Mouse (Mus musculus) layer of hippocampus, postnatal 14 days (tissue): ENCODE data around the gene Nle1. TPM values are rescaled to one million over a fixed set of nuclear protein-coding genes. Genes with fewer than 3 reads are reported as not detected.

Experiments
- DNase-seq, 2 experiments: peaks; one replicate each; pipeline ENCODE4 v3.0.0; 2021 to 2022; ENCODE audit warnings: low spot score in 2 of 2, mixed read lengths in 1 of 2
- total RNA-seq, 2 experiments: library from RNA; stranded (reverse); gene quantifications; 2 replicates each; pipeline ENCODE4 v1.2.3; 2021

Gene Nle1
- total RNA-seq, 2 experiments from 2014 or later: 34.4 to 35.1 TPM

DNA sequence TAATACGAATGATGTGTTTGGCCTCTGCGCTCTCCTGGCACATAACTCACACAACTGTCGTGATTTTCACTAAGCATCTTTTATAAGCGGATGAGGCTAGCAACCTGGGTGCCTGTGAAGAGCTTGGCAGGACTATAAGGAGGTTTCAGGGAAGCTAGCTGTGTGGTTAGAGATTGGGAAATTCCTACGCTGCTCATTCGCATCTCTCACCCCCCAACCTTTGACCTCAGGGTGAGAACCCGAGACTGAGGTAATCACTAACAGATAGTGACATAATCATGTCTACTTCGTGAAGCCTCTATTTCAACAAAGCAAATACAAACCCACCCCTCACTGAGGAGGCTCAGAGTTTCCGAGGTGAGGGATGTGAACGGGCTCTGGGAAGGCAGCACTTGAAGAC is 12.6 kb upstream of the Nle1 start:
- DNase-seq: no peak

DNA sequence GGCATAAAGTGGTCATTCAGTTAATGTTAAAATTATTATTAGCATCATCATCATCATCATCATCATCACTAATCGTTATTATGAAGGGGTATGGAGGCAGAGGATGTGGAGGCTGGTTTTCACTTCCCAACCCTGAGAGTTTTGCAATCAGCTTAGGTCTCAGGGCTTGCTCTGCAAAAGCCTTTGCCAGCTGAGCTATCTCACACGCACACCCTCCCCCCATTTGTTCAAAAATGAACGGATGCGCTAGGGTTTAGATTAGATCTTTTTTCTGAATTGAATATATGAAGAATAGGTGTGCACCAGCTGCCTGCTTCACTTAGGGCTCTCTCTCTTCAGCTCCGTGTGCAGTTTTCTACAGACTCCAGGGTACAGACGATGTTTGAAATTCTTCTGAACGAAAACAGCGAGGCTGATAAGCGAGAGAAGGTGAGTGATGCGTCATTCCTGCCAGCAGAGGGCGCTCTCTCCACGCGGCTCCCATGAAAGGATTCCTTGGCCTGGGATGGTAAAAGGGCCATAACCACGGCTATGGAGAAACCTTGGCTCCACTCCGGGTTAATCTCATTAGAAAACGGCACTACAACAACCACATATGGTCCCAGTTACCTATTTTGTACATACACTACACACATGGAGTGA is 6.6 kb upstream of the Nle1 start:
- peak; percentile 68 to 70 for DNase-seq

DNA sequence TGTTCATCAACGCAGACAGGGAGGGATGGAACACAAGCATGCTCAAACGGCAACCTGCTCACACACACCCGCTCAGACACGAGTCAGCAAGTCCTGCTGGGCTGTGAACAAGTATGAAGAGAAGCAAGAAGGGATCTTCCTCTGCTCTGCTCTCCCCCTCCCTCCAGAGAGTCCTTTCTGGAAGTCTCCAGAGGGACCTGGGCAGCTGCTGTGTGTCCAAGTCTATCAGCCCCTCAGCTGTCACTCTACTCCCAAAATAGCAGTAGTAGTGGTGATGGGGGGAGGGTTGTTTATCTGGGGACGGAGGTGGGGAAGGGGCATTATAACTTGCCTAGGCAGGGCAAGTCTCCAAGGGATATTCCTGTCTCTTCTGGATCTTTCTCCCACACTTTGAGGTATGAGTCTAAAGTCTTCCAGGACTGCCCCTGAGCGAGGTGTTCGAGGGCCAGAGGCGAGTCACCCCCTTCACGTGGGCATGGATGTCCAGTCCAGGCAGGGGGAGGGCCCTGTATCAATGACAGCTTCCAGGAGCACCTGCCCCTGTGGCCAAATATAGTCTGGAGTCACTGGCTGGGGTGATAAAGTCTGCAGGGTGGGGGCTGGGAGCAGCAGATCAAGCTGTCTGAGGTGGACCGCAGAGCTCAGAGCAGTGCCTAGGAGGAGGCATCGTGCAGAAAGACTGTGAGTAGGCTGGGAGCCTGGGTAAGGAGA is 2.6 kb upstream of the Nle1 start:
- DNase-seq: no peak

DNA sequence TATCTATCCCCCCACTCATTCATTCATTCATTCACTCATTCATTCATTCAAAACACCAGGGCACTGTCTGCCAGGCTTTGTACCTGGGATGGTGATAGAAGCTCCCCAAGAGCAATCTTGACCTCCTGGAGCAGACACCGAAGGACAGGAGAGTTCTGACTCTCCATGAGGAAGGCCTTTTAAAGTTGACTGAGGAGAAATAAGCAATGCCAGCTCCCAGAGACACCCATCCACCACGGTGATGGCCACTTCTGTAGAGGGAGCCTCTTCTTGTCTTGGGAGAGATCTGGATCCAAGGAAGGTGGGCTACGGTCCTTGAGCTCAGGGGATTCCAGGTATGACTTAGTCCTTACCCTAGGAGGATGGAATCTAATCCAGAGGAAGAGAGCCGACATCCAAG is 2.0 kb upstream of the Nle1 start, which contains the start of gene Unc45b:
TSS of gene Unc45b (plus strand) at position 301 of the 400 bp plus-strand sequence.
- DNase-seq: no peak

DNA sequence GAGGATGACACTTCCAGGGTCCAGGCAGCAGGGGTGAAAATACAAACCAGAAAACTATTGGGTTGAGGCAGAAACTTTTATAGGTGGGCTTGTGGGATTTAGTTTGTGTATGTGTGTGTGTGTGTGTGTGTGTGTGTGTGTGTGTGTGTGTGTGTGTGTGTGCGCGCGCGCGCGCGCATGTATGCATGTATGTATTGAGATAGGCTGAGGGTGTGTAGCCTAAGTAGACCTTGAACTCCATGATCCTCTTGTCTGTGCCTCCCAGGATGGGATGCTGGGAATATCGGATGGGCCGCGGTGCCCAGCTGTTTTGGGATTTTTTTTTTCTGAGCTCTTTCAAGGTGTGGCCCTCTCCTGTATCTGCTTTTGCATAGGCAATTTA is 388 bp upstream of the Nle1 start:
- DNase-seq: no peak

DNA sequence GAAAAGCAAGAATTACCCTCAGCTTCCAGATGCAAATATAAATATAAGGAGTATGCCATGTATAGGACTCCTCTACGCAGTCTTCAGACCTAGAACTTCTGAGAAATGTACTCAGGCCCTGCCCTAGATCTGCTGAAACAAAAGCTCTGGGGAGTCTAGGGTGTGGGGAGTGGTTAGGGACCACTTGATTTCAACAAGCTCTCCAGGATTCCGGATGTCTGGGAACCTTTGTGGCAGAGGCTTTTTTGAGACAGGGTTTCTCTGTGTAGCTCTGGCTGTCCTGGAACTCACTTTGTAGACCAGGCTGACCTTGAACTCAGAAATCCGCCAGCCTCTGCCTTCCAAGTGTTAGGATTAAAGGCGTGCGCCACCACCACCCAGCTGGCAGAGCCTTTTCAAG is 2.4 kb downstream of the Nle1 start:
- no peak for DNase-seq

DNA sequence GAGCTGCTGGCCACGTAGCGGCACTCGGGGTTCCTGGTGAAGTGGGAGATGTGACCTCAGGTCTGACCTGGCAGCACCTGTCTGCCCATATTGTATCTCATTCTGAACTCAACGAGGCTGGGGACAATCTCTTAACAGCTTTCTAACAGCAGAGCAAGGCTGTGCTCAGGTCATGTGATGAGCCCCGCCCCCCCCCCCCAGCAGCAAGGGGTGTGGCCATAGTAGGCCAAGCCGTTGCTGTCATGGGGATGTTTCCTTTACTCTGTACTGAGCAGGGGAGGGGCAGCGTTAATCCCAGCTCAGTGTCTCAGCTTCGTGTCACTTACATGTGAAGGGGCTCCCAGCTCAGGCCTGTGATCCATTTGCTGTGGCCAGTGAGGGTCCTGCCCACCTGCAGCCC is 3.3 kb downstream of the Nle1 start:
- DNase-seq: no peak

DNA sequence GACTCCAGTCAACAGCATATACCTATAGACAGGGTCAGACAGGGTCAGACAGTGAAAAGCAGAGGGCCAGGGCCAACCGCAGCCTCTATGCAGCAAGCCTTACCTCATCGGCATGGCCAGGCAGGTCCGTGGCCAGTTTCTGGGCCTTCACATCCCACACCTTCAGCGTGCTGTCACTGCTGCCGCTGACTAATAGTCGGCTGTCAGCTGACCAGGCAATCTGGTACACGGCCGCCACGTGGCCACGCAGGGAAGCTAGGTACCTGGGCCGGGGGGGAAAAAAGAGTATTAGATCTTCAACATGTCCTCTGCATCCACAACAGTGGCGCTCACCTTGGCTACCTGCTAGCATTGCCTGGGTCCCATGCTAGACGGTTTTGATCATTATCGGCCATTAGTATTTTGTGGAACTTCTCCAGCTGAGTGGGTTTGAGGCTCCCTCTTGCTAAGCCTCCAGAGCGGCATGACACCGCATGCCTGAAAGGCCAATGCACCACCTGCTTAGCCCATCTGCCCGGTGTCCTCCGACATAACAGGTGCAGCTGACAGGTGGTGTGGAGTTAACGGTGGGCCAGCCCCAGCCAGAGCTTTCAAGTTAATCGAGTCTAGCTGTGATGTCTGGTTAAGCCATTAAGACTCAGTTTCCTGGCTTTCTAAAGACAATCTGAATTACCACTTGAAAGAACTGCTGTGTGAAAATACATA is 6.5 kb downstream of the Nle1 start:
- DNase-seq: no peak

DNA sequence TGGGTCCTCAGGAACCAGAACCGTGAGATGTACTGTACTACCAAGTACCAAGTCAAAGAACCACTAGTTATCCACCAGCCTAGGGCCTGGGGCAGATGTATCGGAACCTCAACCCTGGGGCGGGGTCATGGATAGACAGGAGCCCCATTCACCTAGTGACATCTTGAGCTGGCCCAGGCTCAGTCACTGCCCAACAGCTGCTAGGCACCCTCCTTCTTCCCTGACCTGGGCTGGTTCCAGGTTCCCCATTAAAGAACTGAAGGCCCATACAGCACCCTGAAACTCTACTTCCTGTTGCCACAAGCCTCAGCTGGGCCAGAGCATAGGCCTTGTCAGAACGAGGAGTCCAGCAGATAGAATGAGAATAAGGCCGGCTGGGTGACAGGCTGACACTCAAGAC is 8.5 kb downstream of the Nle1 start:
- DNase-seq: no peak

DNA sequence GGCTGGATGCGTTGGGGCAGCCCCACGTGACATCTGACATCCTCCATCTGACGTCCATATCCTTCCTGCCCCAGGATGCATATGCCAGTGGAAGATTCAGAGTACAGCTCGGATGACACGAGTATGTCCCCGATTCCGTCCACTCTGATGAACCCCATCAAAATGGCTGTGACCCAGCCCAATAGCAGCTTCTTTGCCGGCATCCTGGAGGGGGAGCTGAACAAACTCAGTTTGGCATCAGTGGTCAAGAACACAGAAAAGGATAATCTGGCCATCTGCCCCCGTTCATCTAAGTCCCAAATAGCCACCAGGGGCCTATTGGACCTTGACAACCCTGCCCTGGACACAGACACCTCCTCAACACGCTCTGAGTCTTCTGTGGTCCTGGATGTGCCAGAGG is 10.7 kb downstream of the Nle1 start:
- no peak for DNase-seq

DNA sequence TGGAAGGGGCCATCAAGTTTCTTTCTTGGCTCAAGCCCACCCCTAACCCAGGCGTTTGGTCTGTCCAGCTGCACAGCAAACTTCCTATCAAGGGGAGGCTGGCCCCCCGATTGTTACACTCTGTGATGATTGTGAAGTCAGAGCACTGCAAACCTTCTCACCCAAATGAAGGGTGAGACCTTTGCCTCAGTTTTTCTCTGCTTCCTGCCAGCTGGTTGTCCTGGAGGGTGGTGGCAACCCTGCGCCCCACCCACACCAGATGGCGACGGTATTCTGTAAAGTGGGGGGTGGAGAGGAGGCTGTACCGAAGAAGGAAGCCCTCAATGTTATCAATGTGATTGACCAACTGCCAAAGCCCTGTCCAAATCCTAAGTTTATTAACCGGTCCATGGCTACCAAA is 16.3 kb downstream of the Nle1 start, which contains the start of gene Fndc8:
TSS of gene Fndc8 (plus strand) at position 189 of the 400 bp plus-strand sequence.
- DNase-seq: no peak

DNA sequence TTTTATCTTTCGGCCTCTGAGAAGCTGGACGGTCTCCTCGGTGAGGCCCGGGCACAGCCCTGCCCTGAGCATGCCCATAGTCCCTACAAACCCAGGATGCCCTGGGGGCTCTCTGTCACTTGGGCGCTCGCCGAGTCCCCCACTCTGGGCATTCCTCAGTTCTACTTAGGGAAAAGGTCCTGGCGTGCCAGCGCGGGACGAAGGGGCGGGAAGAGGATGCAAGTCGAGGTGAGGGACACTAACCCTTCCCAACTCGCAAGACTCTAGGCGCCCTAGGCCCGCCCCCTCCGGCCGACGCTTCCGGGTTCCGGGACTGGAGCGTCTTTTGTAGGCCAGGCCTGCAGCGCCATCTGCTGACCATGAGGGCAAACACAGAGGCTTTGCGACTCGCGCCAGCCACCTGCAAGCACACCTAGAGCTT is 17.9 kb downstream of the Nle1 start, which contains the start of gene Rad51d:
TSS of gene Rad51d (minus strand) at position 273 of the 421 bp plus-strand sequence.
- DNase-seq: peak; percentile 90 to 92

DNA sequence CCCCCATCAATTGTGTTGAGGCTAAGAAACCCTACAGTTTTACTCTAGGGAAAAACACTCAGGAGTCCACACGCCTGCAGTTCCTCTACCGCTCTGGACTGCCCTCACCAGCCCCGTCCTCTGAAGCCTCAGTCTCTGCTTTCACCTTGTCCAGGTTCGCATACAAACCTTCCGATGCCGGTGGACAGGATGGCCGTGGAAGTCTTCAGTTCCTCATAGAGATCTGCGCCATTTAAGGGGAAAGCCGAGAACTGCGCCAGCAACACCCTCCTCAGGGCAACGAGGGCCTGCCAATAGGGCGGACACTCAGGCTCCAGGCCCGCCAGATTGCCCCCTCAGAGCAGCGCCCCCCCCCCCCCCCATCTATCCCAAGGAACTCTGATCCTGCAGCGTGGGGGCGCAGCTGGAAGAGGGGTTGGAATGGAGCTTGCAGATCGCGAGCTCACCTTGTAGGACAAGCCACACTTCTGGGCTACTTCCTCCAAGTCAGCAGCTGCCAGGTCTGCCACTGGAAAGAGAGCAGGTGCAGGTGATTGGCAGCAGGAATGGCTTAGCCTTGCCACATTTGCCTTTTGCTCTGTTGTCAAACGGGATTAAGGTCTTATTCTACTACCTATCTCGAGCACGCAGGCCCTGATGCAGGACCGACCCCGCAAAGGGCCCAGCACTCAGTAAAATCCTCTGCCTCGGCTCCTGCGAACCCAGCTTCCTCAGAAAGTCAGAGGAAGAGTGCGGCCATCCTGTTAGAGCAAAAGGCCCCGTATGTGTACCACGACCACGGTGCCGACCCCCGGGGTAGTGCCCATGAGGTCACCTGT is 18.5 kb downstream of the Nle1 start:
- no peak for DNase-seq

DNA sequence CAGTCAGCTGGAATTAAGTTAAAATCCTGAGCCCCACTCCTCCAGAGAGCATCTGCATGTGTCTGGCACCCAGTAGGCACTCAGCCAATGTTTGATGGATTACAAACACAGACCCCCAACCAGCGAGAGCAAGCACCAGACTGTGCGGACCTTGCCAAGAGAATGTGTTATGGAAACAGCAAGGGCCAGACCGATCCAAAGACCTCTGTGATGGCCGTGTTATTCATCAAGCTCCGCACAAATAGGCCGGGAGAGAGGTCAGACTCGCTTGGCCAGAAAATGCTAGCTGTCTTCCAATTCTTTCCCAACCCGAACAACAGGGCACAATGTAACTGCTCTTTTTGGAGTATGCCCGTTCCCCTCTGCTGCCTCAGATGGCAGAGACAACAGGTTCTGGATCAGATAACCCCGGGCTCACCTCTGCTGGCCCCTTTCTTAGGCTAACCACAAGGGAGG is 19.7 kb downstream of the Nle1 start:
- DNase-seq: peak in 1 of 2 experiments; percentile 42

DNA sequence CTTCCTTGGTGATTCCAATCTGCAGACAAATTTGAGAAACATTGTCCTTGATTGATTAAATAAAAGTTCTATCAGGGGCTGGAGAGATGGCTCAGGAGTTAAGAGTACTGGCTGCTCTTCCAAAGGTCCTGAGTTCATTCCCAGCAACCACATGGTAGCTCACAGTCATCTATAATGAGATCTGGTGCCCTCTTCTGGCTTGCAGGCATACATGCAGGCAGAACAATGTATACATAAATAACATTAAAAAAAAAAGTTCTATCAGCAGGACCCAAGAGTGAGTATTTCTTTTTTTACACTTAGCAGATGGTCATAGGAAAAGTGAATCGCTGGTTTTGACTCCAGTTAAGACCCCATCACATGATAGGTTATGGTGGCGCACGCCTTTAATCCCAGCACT is 21.7 kb downstream of the Nle1 start:
- DNase-seq: no peak

DNA sequence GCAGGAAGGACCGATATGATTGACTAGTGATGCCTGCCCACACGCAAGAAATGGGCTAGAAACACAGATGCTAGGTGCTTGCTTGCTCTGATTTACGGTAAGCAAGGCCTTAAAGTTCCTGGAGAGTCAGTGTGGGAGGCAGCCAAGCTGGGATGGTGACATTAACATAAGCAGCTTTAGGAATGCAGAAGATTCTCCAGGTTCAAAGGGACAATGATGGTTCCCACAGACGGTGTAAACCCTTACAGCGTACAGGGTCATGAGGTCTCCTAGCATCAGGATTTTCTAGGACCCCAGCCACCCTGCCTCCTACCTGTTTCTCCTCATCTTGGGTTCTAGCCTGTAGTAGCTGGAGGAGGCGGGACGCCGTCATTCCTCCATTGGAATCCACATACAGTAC is 25.0 kb downstream of the Nle1 start:
- DNase-seq: no peak

DNA sequence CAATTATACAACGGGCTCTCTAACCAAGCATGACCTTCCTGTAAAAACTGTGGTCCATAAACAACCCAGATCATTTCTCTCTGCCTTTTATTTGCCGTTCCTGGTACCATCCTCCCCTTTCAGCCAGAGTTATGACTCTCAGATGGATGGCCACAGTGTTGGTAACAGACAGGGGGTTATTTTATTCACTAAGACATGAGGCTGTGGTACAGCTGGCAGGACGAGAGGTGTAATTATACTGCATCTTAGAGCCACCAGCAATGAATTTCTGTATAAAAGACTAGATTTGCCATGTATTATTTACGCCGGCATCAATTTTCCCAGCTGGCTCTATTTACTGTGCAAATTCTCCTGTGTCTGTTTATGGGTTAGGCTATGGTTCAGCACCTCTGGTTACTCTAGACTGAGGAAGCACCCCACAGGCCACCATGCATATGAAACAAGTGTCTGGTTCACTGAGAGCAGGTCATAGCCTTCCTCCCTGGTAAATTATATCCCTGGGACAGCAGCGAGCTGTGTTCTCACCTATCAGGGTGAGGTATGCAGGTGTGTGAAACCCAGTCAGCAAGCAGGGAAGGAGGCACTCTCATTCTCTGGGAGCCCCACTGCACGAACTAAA is 30.4 kb downstream of the Nle1 start:
- DNase-seq: no peak

DNA sequence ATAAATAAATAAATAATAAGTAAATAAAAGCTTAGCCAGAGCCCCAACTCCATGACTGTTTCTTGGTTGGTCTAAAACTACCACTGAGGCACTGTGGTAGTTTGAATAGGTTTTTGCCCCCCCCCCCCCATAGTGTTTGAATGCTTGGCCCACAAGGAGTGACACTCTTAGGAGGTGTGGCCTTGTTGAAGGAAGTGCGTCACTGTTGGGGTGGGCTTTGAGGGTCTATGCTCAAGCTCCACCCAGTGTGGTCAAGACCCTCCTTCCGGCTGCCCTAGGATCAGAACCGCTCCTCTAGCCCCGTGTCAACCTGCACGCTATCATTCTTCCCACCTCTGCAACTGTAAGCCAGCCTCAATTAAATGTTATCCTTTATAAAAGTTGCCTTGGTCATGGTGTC is 32.6 kb downstream of the Nle1 start:
- DNase-seq: no peak

DNA sequence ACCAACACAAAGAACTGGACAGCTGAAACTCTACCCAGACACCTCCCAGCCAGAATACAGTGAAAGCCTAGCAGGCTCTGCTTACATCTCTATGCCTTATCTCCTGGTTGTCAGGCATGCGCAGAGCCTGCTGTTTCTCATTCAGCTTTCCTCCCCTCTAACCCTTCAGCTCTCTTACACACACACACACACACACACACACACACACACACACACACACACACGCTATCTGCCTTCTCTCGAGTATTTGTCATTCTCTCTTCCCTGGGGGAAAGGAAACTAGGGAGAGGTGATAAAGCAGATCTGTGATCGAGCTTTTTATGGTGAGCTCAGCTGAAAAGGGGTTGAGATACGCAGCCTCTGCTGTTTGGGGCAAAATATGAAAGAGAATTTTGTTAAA is 33.3 kb downstream of the Nle1 start:
- DNase-seq: no peak

DNA sequence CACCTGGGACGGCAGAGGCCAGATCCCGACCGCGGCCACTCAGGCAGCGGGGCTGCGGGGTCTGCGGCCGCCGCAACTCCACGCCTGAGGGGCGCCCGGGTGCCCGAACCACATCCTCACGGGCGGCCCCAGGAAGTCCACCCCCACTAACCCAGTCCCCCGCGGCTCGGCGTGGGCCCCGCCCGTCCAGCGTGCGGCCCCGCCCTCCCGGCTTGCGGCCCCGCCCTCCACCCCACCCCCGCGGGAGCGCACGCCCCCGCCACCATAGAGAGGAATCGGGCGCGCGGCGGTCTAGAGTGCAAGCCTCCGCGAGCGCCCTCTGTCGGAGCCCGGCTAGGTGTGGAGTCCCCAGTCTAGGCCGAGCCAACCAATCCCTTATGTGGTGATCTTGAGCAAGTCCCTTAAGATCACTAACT is 37.2 kb downstream of the Nle1 start, which contains the start of gene Rffl:
TSS of gene Rffl (minus strand) at position 180 of the 416 bp plus-strand sequence.
- peak; percentile 87 to 91 for DNase-seq
